ENCODE assay signal across 9 mouse cellular contexts in the genomic region with DNA sequence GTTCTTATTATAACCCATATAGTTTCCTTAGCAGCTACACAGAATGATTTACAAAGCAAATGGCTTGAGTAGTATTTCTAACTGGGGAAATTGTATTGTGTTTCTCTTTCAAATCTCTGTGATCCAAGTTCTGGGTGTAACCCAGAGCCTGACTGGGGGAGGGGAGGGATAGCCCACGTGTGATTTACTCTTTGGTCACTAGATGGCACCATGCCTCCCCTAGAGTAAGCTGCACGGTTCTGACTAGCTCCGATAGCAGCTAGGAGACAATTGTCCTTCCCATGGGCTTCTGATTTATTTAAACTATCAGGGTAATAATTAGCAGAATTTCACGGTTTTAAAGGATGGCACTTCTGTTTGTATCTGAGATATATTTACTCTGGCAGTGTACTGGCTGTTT.
DNase-seq lines count a peak whose midpoint lies in the region; ATAC-seq and TF ChIP-seq lines count a peak whose summit lies in the region.
"Had no signal": no experiment of that assay in that cellular context is flagged by ENCODE, and none has a peak within 500 bp of the region (broad histone marks: within the 10 kb centered on the region; RNA-seq: fewer than 3 reads in every experiment).

No protein-coding gene starts in this region.

- intact Hi-C loops in gastrocnemius, postnatal 36 days (cut with DNase I), result loop anchor here (2.0 to 10.0 kb wide), 3 partner anchors 115 to 271 kb away; no protein-coding TSS in a partner anchor
- intact Hi-C loops in left cerebral cortex, postnatal 4 days (cut with DNase I), result loop anchor here (5.0 to 10.0 kb wide), 3 partner anchors 204 to 391 kb away; no protein-coding TSS in a partner anchor

- H3K9me3 ChIP-seq in midbrain, embryonic 13.5 days, result no peaks in the 10 kb centered on the region
- H3K9me3 ChIP-seq: G1E had no signal

- 3% methylated on average over 4 of the region's 4 CpGs for WGBS in kidney, adult 2 months
- under 1% methylated on average over 4 of the region's 4 CpGs for WGBS in midbrain, embryonic 13.5 days
- WGBS in small intestine, adult 2 months, result 2% methylated on average over 4 of the region's 4 CpGs

- H3K4me2 ChIP-seq in midbrain, embryonic 13.5 days (replicated peaks), result no peak overlapping the region

- no peak overlapping the region for H3K9ac ChIP-seq in midbrain, embryonic 13.5 days (replicated peaks)

- peak; percentile 96 for TF ChIP-seq CTCF in kidney, adult 2 months (conservative IDR thresholded peaks at IDR 0.05; ENCODE audit: insufficient read depth, insufficient read length, low read depth, low read length)
- TF ChIP-seq CTCF in small intestine, adult 2 months (IDR thresholded peaks at IDR 0.05; ENCODE audit: extremely low read depth, insufficient read length, insufficient replicate concordance, low read depth, low read length), result peak; percentile 90; the same call in 1 of the 2 replicates

- no peaks in the 10 kb centered on the region for H3K36me3 ChIP-seq in kidney, adult 2 months (ENCODE audit: control insufficient read depth, insufficient read depth, low read length)
- no peaks in the 10 kb centered on the region for H3K36me3 ChIP-seq in midbrain, embryonic 13.5 days
- H3K36me3 ChIP-seq in small intestine, adult 2 months (ENCODE audit: control insufficient read depth, insufficient read depth, low read length), result no peaks in the 10 kb centered on the region
- H3K36me3 ChIP-seq: G1E had no signal

- H3K27me3 ChIP-seq in kidney, adult 2 months (replicated peaks; ENCODE audit: control insufficient read depth, insufficient read depth, low read length), result no peaks in the 10 kb centered on the region
- H3K27me3 ChIP-seq in midbrain, embryonic 13.5 days, result no peaks in the 10 kb centered on the region
- H3K27me3 ChIP-seq in small intestine, adult 2 months (ENCODE audit: control insufficient read depth, insufficient read depth, low read length), result no peaks in the 10 kb centered on the region

- no peaks in the 10 kb centered on the region for H3K4me1 ChIP-seq in kidney, adult 2 months (ENCODE audit: control insufficient read depth, insufficient read depth, low read length)
- peaks cover 5% of the 10 kb centered on the region for H3K4me1 ChIP-seq in midbrain, embryonic 13.5 days (replicated peaks)
- H3K4me1 ChIP-seq in small intestine, adult 2 months (ENCODE audit: control insufficient read depth, insufficient read depth, insufficient read length, low read length), result no peaks in the 10 kb centered on the region

- DNase-seq in urinary bladder, postnatal 14 days (ENCODE audit: low spot score), result peak; percentile 74
- DNase-seq in urinary bladder, adult 2 months (ENCODE audit: low spot score), result no peak
- DNase-seq in embryo, embryonic 11 days, result peak; percentile 87
- peak; percentile 45 to 62 for DNase-seq in gastrocnemius, postnatal 36 days
- peak; percentile 87 for DNase-seq in kidney, adult 2 months
- DNase-seq in left cerebral cortex, postnatal 4 days, result peak; percentile 70

- H3K27ac ChIP-seq in kidney, adult 2 months (ENCODE audit: insufficient read depth, low read depth, low read length), result no peak overlapping the region
- no peak overlapping the region for H3K27ac ChIP-seq in midbrain, embryonic 13.5 days
- no peak overlapping the region for H3K27ac ChIP-seq in small intestine, adult 2 months (ENCODE audit: insufficient read depth, low read depth, low read length)

- no peak overlapping the region for H3K4me3 ChIP-seq in kidney, adult 2 months (ENCODE audit: insufficient read depth, low read depth, low read length)
- no peak overlapping the region for H3K4me3 ChIP-seq in midbrain, embryonic 13.5 days (replicated peaks)
- no peak overlapping the region for H3K4me3 ChIP-seq in small intestine, adult 2 months (ENCODE audit: low read depth, low read length)

- ATAC-seq in midbrain, embryonic 13.5 days, result peak; percentile 95

- no peak for TF ChIP-seq POLR2A in kidney, adult 2 months (IDR thresholded peaks at IDR 0.05; ENCODE audit: low read depth, low read length)
- TF ChIP-seq POLR2A in small intestine, adult 2 months (IDR thresholded peaks at IDR 0.05; ENCODE audit: low read depth, low read length), result no peak
